Mouse (Mus musculus): ENCODE measurements around the gene Ppp1r14a. TPM values are rescaled to one million over a fixed set of nuclear protein-coding genes. Genes with fewer than 3 reads are reported as not detected.

The Ppp1r14a gene
- polyA plus RNA-seq, 1 experiment from 2014 or later: 8.0 TPM

GRCm38 (mm10) chr7:29337766-29338165 lies 48.7 kb downstream of the Ppp1r14a start:
- ATAC-seq (ENCODE audit: insufficient number of reproducible peaks, insufficient read depth, low FRiP score, low TSS enrichment, low read depth): no peak
- peaks cover 11% of the 10 kb centered on the region; the same call in 1 of the 2 replicates for H3K4me1 ChIP-seq (replicated peaks)
- H3K9me3 ChIP-seq: no peaks in the 10 kb centered on the region
- 87% methylated on average over 2 of the region's 2 CpGs for WGBS
- no peak overlapping the region for H3K27ac ChIP-seq
- peaks cover 54% of the 10 kb centered on the region for H3K36me3 ChIP-seq
- no peak overlapping the region for H3K9ac ChIP-seq (replicated peaks)
- no peaks in the 10 kb centered on the region for H3K27me3 ChIP-seq
- H3K4me3 ChIP-seq (replicated peaks): no peak overlapping the region
- no peak overlapping the region for H3K4me2 ChIP-seq

- WGBS: 84% methylated on average over 9 of the region's 9 CpGs
- Histone ChIP-seq H3K4me3 (replicated peaks) (no peak overlapping the region), H3K36me3 (peaks cover 47% of the 10 kb centered on the region), H3K9me3 (no peaks in the 10 kb centered on the region), H3K4me2 (no peak overlapping the region), H3K9ac (replicated peaks) (no peak overlapping the region), H3K4me1 (replicated peaks) (peaks cover 11% of the 10 kb centered on the region; the same call in 1 of the 2 replicates), H3K27ac (no peak overlapping the region), H3K27me3 (no peaks in the 10 kb centered on the region)
- no peak for ATAC-seq (ENCODE audit: insufficient number of reproducible peaks, insufficient read depth, low FRiP score, low TSS enrichment, low read depth)
Measured at GRCm38 (mm10) chr7:29338351-29338919, 49.3 kb downstream of the Ppp1r14a start.

- H3K9me3 ChIP-seq: no peaks in the 10 kb centered on the region
- no peak overlapping the region for H3K4me2 ChIP-seq
- no peak overlapping the region for H3K27ac ChIP-seq
- no peak for ATAC-seq (ENCODE audit: insufficient number of reproducible peaks, insufficient read depth, low FRiP score, low TSS enrichment, low read depth)
- H3K36me3 ChIP-seq: peaks cover 47% of the 10 kb centered on the region
- H3K4me3 ChIP-seq (replicated peaks): no peak overlapping the region
- H3K9ac ChIP-seq (replicated peaks): no peak overlapping the region
- peaks cover 11% of the 10 kb centered on the region; the same call in 1 of the 2 replicates for H3K4me1 ChIP-seq (replicated peaks)
- H3K27me3 ChIP-seq: no peaks in the 10 kb centered on the region
- 79% methylated on average over 14 of the region's 14 CpGs for WGBS
Measured at GRCm38 (mm10) chr7:29338984-29339679, 50.0 kb downstream of the Ppp1r14a start.

- Histone ChIP-seq H3K9me3 (no peaks in the 10 kb centered on the region), H3K4me2 (no peak overlapping the region), H3K36me3 (peaks cover 49% of the 10 kb centered on the region), H3K27ac (no peak overlapping the region), H3K4me1 (replicated peaks) (peaks cover 11% of the 10 kb centered on the region; the same call in 1 of the 2 replicates), H3K9ac (replicated peaks) (no peak overlapping the region), H3K4me3 (replicated peaks) (no peak overlapping the region), H3K27me3 (no peaks in the 10 kb centered on the region)
- WGBS: 86% methylated on average over 9 of the region's 9 CpGs
- no peak for ATAC-seq (ENCODE audit: insufficient number of reproducible peaks, insufficient read depth, low FRiP score, low TSS enrichment, low read depth)
Measured at GRCm38 (mm10) chr7:29340247-29340646, 51.1 kb downstream of the Ppp1r14a start.

- H3K9me3 ChIP-seq: no peaks in the 10 kb centered on the region
- peaks cover 11% of the 10 kb centered on the region; the same call in 1 of the 2 replicates for H3K4me1 ChIP-seq (replicated peaks)
- 92% methylated on average over 8 of the region's 8 CpGs for WGBS
- no peak for ATAC-seq (ENCODE audit: insufficient number of reproducible peaks, insufficient read depth, low FRiP score, low TSS enrichment, low read depth)
- H3K9ac ChIP-seq (replicated peaks): no peak overlapping the region
- no peaks in the 10 kb centered on the region for H3K27me3 ChIP-seq
- H3K4me3 ChIP-seq (replicated peaks): no peak overlapping the region
- H3K4me2 ChIP-seq: no peak overlapping the region
- peaks cover 47% of the 10 kb centered on the region for H3K36me3 ChIP-seq
- H3K27ac ChIP-seq: no peak overlapping the region
Measured at GRCm38 (mm10) chr7:29340838-29341237, 51.7 kb downstream of the Ppp1r14a start.

- Histone ChIP-seq H3K27me3 (no peaks in the 10 kb centered on the region), H3K4me1 (replicated peaks) (peaks cover 11% of the 10 kb centered on the region; the same call in 1 of the 2 replicates), H3K27ac (peak overlapping the region; percentile 50; the same call in 1 of the 2 replicates), H3K9me3 (no peaks in the 10 kb centered on the region), H3K4me3 (replicated peaks) (no peak overlapping the region), H3K36me3 (peaks cover 47% of the 10 kb centered on the region), H3K4me2 (no peak overlapping the region), H3K9ac (replicated peaks) (no peak overlapping the region)
- 70% methylated on average over 12 of the region's 12 CpGs for WGBS
- ATAC-seq (ENCODE audit: insufficient number of reproducible peaks, insufficient read depth, low FRiP score, low TSS enrichment, low read depth): no peak
Measured at GRCm38 (mm10) chr7:29341722-29342121, 52.6 kb downstream of the Ppp1r14a start.

GRCm38 (mm10) chr7:29342489-29343092 lies 53.5 kb downstream of the Ppp1r14a start:
- Histone ChIP-seq H3K27ac (peak overlapping the region; percentile 50), H3K9me3 (no peaks in the 10 kb centered on the region), H3K36me3 (peaks cover 44% of the 10 kb centered on the region), H3K27me3 (no peaks in the 10 kb centered on the region), H3K9ac (replicated peaks) (no peak overlapping the region), H3K4me3 (replicated peaks) (no peak overlapping the region), H3K4me1 (replicated peaks) (peaks cover 11% of the 10 kb centered on the region; the same call in 1 of the 2 replicates), H3K4me2 (no peak overlapping the region)
- ATAC-seq (ENCODE audit: insufficient number of reproducible peaks, insufficient read depth, low FRiP score, low TSS enrichment, low read depth): no peak
- WGBS: 39% methylated on average over 8 of the region's 8 CpGs

Other genes with a start within 250 kb of the Ppp1r14a start
- 5.0 and 5.2 TPM in 2 replicates for gene Ryr1, start 164.1 kb upstream of the Ppp1r14a start, polyA plus RNA-seq (2016; fragmentation: Nextera tagmentation; extraction: Ambion mirVana)
- 0.93 and 1.3 TPM in 2 replicates for gene Rasgrp4, start 154.5 kb upstream of the Ppp1r14a start, polyA plus RNA-seq (2016; fragmentation: Nextera tagmentation; extraction: Ambion mirVana)
- gene Fam98c, start 133.1 kb upstream of the Ppp1r14a start, polyA plus RNA-seq (2016; fragmentation: Nextera tagmentation; extraction: Ambion mirVana): 14.2 and 16.4 TPM in 2 replicates
- gene Ggn, start 119.1 kb upstream of the Ppp1r14a start, polyA plus RNA-seq (2016; fragmentation: Nextera tagmentation; extraction: Ambion mirVana): 0.60 and 1.1 TPM in 2 replicates
- gene Spred3, start 118.9 kb upstream of the Ppp1r14a start, polyA plus RNA-seq (2016; fragmentation: Nextera tagmentation; extraction: Ambion mirVana): 5.0 and 6.6 TPM in 2 replicates
- 292 and 305 TPM in 2 replicates for gene Psmd8, start 108.6 kb upstream of the Ppp1r14a start, polyA plus RNA-seq (2016; fragmentation: Nextera tagmentation; extraction: Ambion mirVana)
- 0.56 and 0.69 TPM in 2 replicates for gene Catsperg1, start 75.3 kb upstream of the Ppp1r14a start, polyA plus RNA-seq (2016; fragmentation: Nextera tagmentation; extraction: Ambion mirVana)
- gene Kcnk6, start 56.8 kb upstream of the Ppp1r14a start, polyA plus RNA-seq (2016; fragmentation: Nextera tagmentation; extraction: Ambion mirVana): 1.0 and 1.4 TPM in 2 replicates
- 104 and 105 TPM in 2 replicates for gene Yif1b, start 51.0 kb upstream of the Ppp1r14a start, polyA plus RNA-seq (2016; fragmentation: Nextera tagmentation; extraction: Ambion mirVana)
- gene 2200002D01Rik, start 40.8 kb upstream of the Ppp1r14a start, polyA plus RNA-seq (2016; fragmentation: Nextera tagmentation; extraction: Ambion mirVana): 2.5 and 2.7 TPM in 2 replicates
- gene Spint2, start 7.4 kb upstream of the Ppp1r14a start, polyA plus RNA-seq (2016; fragmentation: Nextera tagmentation; extraction: Ambion mirVana): 106 and 107 TPM in 2 replicates
- gene Dpf1, start 14.6 kb downstream of the Ppp1r14a start, polyA plus RNA-seq (2016; fragmentation: Nextera tagmentation; extraction: Ambion mirVana): 22.4 and 23.7 TPM in 2 replicates
- 14.0 and 16.1 TPM in 2 replicates for gene Sipa1l3, start 229.3 kb downstream of the Ppp1r14a start, polyA plus RNA-seq (2016; fragmentation: Nextera tagmentation; extraction: Ambion mirVana)